Mouse (Mus musculus) hindbrain, embryonic 14.5 days (tissue): ENCODE data around the gene Tmem107. TPM values are rescaled to one million over a fixed set of nuclear protein-coding genes. Genes with fewer than 3 reads are reported as not detected.

Experiments
- ATAC-seq: fragments of 200-750 bp; cut with Nextera tagmentation; 2 replicates; pipeline ENCODE4 v1.8.0; 2017; ENCODE audit warnings: moderate number of reproducible peaks, mild to moderate bottlenecking, moderate TSS enrichment, moderate library complexity; ENCODE audit not compliant: low FRiP score
- DNase-seq: peaks from one replicate; pipeline ENCODE4 v3.0.0-alpha.2; 2015; ENCODE audit warnings: low spot score
- H3K27ac ChIP-seq: fragments of 300-500 bp; sonication (generic); 2 replicates; pipeline ENCODE4 v1.5.1; 2014; ENCODE audit warnings: mild to moderate bottlenecking, moderate library complexity
- H3K27me3 ChIP-seq: fragments of 300-500 bp; sonication (generic); 2 replicates; pipeline ENCODE4 v1.6.1; 2014; ENCODE audit warnings: mild to moderate bottlenecking, low read length, mixed read lengths; ENCODE audit not compliant: control insufficient read depth, insufficient read depth
- H3K36me3 ChIP-seq: fragments of 300-500 bp; sonication (generic); replicated peaks from 2 replicates; pipeline ENCODE4 v1.6.1; 2014; ENCODE audit not compliant: control insufficient read depth, insufficient read depth
- H3K4me1 ChIP-seq: fragments of 300-500 bp; sonication (generic); replicated peaks from 2 replicates; pipeline ENCODE4 v1.6.1; 2014; ENCODE audit warnings: antibody characterized with exemption, low read length, mixed read lengths; ENCODE audit not compliant: control insufficient read depth, insufficient read depth
- H3K4me2 ChIP-seq: fragments of 300-500 bp; sonication (generic); replicated peaks from 2 replicates; pipeline ENCODE4 v1.6.1; 2014; ENCODE audit warnings: mild to moderate bottlenecking, moderate library complexity
- H3K4me3 ChIP-seq: fragments of 300-500 bp; sonication (generic); replicated peaks from 2 replicates; pipeline ENCODE4 v1.5.1; 2014; ENCODE audit warnings: mild to moderate bottlenecking, low read length
- H3K9ac ChIP-seq: fragments of 300-500 bp; sonication (generic); 2 replicates; pipeline ENCODE4 v1.6.1; 2014
- H3K9me3 ChIP-seq: fragments of 300-500 bp; sonication (generic); 2 replicates; pipeline ENCODE4 v1.6.1; 2016; ENCODE audit warnings: low read length; ENCODE audit not compliant: control insufficient read depth
- WGBS: fragments of 180-500 bp; shearing (Covaris S2); extraction: QIAGEN DNeasy Blood & Tissue Kit; methylation state at CpG from one replicate; pipeline ENCODE4 v1.1.7; 2014; 5-methylcytosine and 5-hydroxymethylcytosine counted together
- polyA plus RNA-seq: library from polyadenylated mRNA; unstranded; fragments of >200 nt; fragmentation: Nextera tagmentation; extraction: Ambion mirVana; gene quantifications from 2 replicates; pipeline ENCODE4 v1.2.1, GENCODE M21; 2014

Tmem107 gene
- polyA plus RNA-seq, 1 experiment from 2014 or later: 40.3 TPM

- H3K9ac ChIP-seq: no peak overlapping the region; the same call in 1 of the 2 replicates
- ATAC-seq: no peak
- peak overlapping the region; percentile 64 for H3K4me3 ChIP-seq
- no peaks in the 10 kb centered on the region for H3K9me3 ChIP-seq
- DNase-seq: no peak
- peaks cover 25% of the 10 kb centered on the region for H3K27me3 ChIP-seq
- no peaks in the 10 kb centered on the region for H3K36me3 ChIP-seq
- H3K4me1 ChIP-seq: peaks cover 24% of the 10 kb centered on the region
- H3K4me2 ChIP-seq: peak overlapping the region; percentile 98
- 63% methylated on average over 5 of the region's 5 CpGs for whole genome bisulfite sequencing
- H3K27ac ChIP-seq: no peak overlapping the region
These were observed 46.2 kb downstream of the Tmem107 start for GRCm38 (mm10) chr11:69116843-69117242.

GRCm38 (mm10) chr11:69117737-69118695, 47.4 kb downstream of the Tmem107 start:
- Histone ChIP-seq H3K27ac (peak overlapping the region; percentile 56), H3K4me1 (peaks cover 24% of the 10 kb centered on the region), H3K9me3 (no peaks in the 10 kb centered on the region), H3K9ac (peak overlapping the region; percentile 67), H3K4me2 (peak overlapping the region; percentile 98), H3K27me3 (peaks cover 25% of the 10 kb centered on the region), H3K36me3 (no peaks in the 10 kb centered on the region), H3K4me3 (peak overlapping the region; percentile 64)
- DNase-seq: peak; percentile 39
- ATAC-seq: no peak
- WGBS: under 1% methylated on average over 45 of the region's 45 CpGs

- H3K27ac ChIP-seq: no peak overlapping the region
- peaks cover 24% of the 10 kb centered on the region for H3K4me1 ChIP-seq
- H3K9me3 ChIP-seq: no peaks in the 10 kb centered on the region
- ATAC-seq: no peak
- H3K9ac ChIP-seq: peak overlapping the region; percentile 34; the same call in 1 of the 2 replicates
- no peaks in the 10 kb centered on the region for H3K36me3 ChIP-seq
- peak; percentile 100 for DNase-seq
- WGBS: under 1% methylated on average over 15 of the region's 15 CpGs
- H3K4me3 ChIP-seq: peak overlapping the region; percentile 64
- H3K4me2 ChIP-seq: peak overlapping the region; percentile 98
- H3K27me3 ChIP-seq: peaks cover 25% of the 10 kb centered on the region
These were observed 48.2 kb downstream of the Tmem107 start for GRCm38 (mm10) chr11:69118765-69119164.

GRCm38 (mm10) chr11:69119446-69120155, 49.0 kb downstream of the Tmem107 start:
- WGBS: 32% methylated on average over 14 of the region's 14 CpGs
- Histone ChIP-seq H3K9me3 (no peaks in the 10 kb centered on the region), H3K9ac (no peak overlapping the region), H3K27ac (no peak overlapping the region), H3K27me3 (peaks cover 25% of the 10 kb centered on the region), H3K4me3 (peak overlapping the region; percentile 64; the same call in 1 of the 2 replicates), H3K4me1 (peaks cover 24% of the 10 kb centered on the region), H3K4me2 (peak overlapping the region; percentile 98), H3K36me3 (no peaks in the 10 kb centered on the region)
- ATAC-seq (no peak), DNase-seq (no peak)

GRCm38 (mm10) chr11:69120221-69121000, 49.8 kb downstream of the Tmem107 start, which contains the start of gene Hes7:
Gene Hes7, plus strand, starts transcription at chr11:69120404.
- Histone ChIP-seq H3K4me1 (peaks cover 24% of the 10 kb centered on the region), H3K36me3 (no peaks in the 10 kb centered on the region), H3K9me3 (no peaks in the 10 kb centered on the region), H3K9ac (peak within 1 kb of the TSS; percentile 51), H3K27ac (no peak within 1 kb of the TSS), H3K27me3 (peaks cover 25% of the 10 kb centered on the region), H3K4me3 (peak within 1 kb of the TSS; percentile 64), H3K4me2 (peak within 1 kb of the TSS; percentile 98)
- 3% methylated on average over 27 of the region's 27 CpGs for WGBS
- DNase-seq (peak; percentile 28), ATAC-seq (no peak)

GRCm38 (mm10) chr11:69121001-69121740, 50.6 kb downstream of the Tmem107 start:
- Histone ChIP-seq H3K27ac (no peak overlapping the region), H3K4me2 (peak overlapping the region; percentile 98), H3K4me3 (peak overlapping the region; percentile 59), H3K9me3 (no peaks in the 10 kb centered on the region), H3K36me3 (no peaks in the 10 kb centered on the region), H3K27me3 (peaks cover 19% of the 10 kb centered on the region), H3K9ac (peak overlapping the region; percentile 51), H3K4me1 (peaks cover 26% of the 10 kb centered on the region)
- DNase-seq: peak; percentile 43
- no peak for ATAC-seq
- WGBS: under 1% methylated on average over 31 of the region's 33 CpGs

- under 1% methylated on average over 29 of the region's 32 CpGs for WGBS
- no peak for ATAC-seq
- H3K9me3 ChIP-seq: no peaks in the 10 kb centered on the region
- H3K4me1 ChIP-seq: peaks cover 27% of the 10 kb centered on the region
- no peaks in the 10 kb centered on the region for H3K36me3 ChIP-seq
- peak overlapping the region; percentile 98 for H3K4me2 ChIP-seq
- peak overlapping the region; percentile 59 for H3K4me3 ChIP-seq
- H3K27ac ChIP-seq: 0 out of 2 replicates have a peak overlapping the region, but pooled peaks have one; percentile 1
- DNase-seq: peak; percentile 25
- H3K27me3 ChIP-seq: peaks cover 19% of the 10 kb centered on the region
- H3K9ac ChIP-seq: peak overlapping the region; percentile 72
These were observed 51.2 kb downstream of the Tmem107 start for GRCm38 (mm10) chr11:69121741-69122335.
